Mouse (Mus musculus) fat pad, adult 2 months (tissue): ENCODE data around the gene Igf2bp2.

Experiments
- DNase-seq: peaks from one replicate; pipeline ENCODE4 v3.0.0-alpha.2; 2011; ENCODE audit warnings: low read depth, low spot score; ENCODE audit errors: extremely low read depth

The Igf2bp2 gene

GRCm38 (mm10) chr16:22109159-22109558 lies 53.9 kb downstream of the Igf2bp2 start:
- DNase-seq, result no peak

GRCm38 (mm10) chr16:22107897-22108516 lies 55.1 kb downstream of the Igf2bp2 start:
- DNase-seq, result no peak

- no peak for DNase-seq
Observed at GRCm38 (mm10) chr16:22106012-22106584, 57.0 kb downstream of the Igf2bp2 start.

- no peak for DNase-seq
Observed at GRCm38 (mm10) chr16:22100067-22100466, 63.0 kb downstream of the Igf2bp2 start.

- DNase-seq, result no peak
Observed at GRCm38 (mm10) chr16:22097659-22098058, 65.4 kb downstream of the Igf2bp2 start.

GRCm38 (mm10) chr16:22095751-22096150 lies 67.3 kb downstream of the Igf2bp2 start:
- no peak for DNase-seq

- no peak for DNase-seq
Observed at GRCm38 (mm10) chr16:22091255-22091783, 71.8 kb downstream of the Igf2bp2 start.

- no peak for DNase-seq
Observed at GRCm38 (mm10) chr16:22085411-22085810, 77.7 kb downstream of the Igf2bp2 start.

GRCm38 (mm10) chr16:22080125-22080710 lies 82.9 kb downstream of the Igf2bp2 start:
- DNase-seq, result no peak

GRCm38 (mm10) chr16:22076620-22076941 lies 86.5 kb downstream of the Igf2bp2 start:
- peak; percentile 21 for DNase-seq

- DNase-seq, result no peak
Observed at GRCm38 (mm10) chr16:22075829-22076619, 87.1 kb downstream of the Igf2bp2 start.

GRCm38 (mm10) chr16:22075067-22075466 lies 88.0 kb downstream of the Igf2bp2 start:
- DNase-seq, result no peak

- no peak for DNase-seq
Observed at GRCm38 (mm10) chr16:22071361-22071760, 91.7 kb downstream of the Igf2bp2 start.

GRCm38 (mm10) chr16:22067406-22067805 lies 95.7 kb downstream of the Igf2bp2 start:
- peak; percentile 37 for DNase-seq

- DNase-seq, result no peak
Observed at GRCm38 (mm10) chr16:22065536-22065935, 97.6 kb downstream of the Igf2bp2 start.

GRCm38 (mm10) chr16:22062284-22062683 lies 100.8 kb downstream of the Igf2bp2 start:
- DNase-seq, result no peak

- no peak for DNase-seq
Observed at GRCm38 (mm10) chr16:22061555-22062160, 101.4 kb downstream of the Igf2bp2 start.

GRCm38 (mm10) chr16:22060416-22060815 lies 102.7 kb downstream of the Igf2bp2 start:
- DNase-seq, result no peak

GRCm38 (mm10) chr16:22058871-22059270 lies 104.2 kb downstream of the Igf2bp2 start:
- no peak for DNase-seq

GRCm38 (mm10) chr16:22057498-22057897 lies 105.6 kb downstream of the Igf2bp2 start:
- DNase-seq, result no peak

GRCm38 (mm10) chr16:22053411-22053810 lies 109.7 kb downstream of the Igf2bp2 start:
- no peak for DNase-seq
